Mouse (Mus musculus): ENCODE measurements around the gene Orc6.

GRCm38 (mm10) chr8:85337681-85338080 is 38.2 kb downstream of the Orc6 start:
- TF ChIP-seq POLR2A (IDR thresholded peaks at IDR 0.05; ENCODE audit: borderline replicate concordance, insufficient read depth, low read length), result no peak
- no peak for TF ChIP-seq CTCF (IDR thresholded peaks at IDR 0.05; ENCODE audit: borderline replicate concordance, insufficient read depth, low read depth, low read length)

Measured in cerebellum, adult 2 months (tissue).